Mouse (Mus musculus) MEL (cell line): ENCODE results near the gene Epb41l1.

Experiments used
- CTCF ChIP-seq, 3 experiments: IDR thresholded peaks in 2 of 3; conservative IDR thresholded peaks in 1 of 3; 2 replicates each; pipeline ENCODE4 v1.5.1; 2011 to 2012; ENCODE audit warnings: low read length in 3 of 3, low read depth in 2 of 3, mild to moderate bottlenecking in 2 of 3, improper control_type of control experiment in 1 of 3, inconsistent platforms in 1 of 3, mixed read lengths in 1 of 3, moderate library complexity in 1 of 3; ENCODE audit not compliant: control insufficient read depth in 1 of 3, insufficient read depth in 1 of 3, poor library complexity in 1 of 3, severe bottlenecking in 1 of 3
- TAL1 ChIP-seq: IDR thresholded peaks from 2 replicates; pipeline ENCODE4 v1.6.1; 2012; ENCODE audit warnings: mild to moderate bottlenecking, inconsistent platforms, low read length, moderate library complexity, mixed read lengths

DNA sequence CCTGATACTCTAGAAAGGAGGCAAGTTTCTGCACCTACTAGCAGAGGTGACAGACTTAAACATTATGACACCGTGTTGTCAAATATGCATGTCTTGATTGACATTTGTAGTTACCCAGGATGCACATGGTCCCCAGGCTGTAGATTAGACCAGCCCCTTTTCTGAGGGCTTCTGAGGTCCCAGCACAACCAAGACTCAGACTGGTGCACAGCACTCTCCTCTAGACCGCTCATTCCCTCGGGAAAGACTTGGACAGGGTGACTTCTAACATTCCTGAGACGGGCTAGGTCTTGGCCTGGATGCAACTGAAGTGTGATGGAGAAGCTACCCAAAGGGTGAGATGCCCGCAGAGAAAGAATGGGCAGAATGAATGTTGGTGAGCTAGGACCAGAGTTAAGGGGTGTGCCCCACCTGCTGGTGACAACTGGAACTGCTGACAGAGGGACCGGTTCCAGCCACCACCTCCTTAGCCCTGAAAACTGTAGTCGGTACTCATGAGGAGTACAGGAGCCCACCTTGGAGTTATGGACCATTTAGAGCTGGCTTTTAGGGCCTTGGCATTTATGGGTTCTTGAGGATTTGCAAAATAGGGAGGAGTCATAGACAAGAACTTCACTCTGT lies 95.0 kb downstream of the Epb41l1 start:
- TF ChIP-seq CTCF (IDR thresholded peaks at IDR 0.05 in 2 of 3, conservative IDR thresholded peaks at IDR 0.05 in 1 of 3; ENCODE audit: control insufficient read depth in 1 of 3, insufficient read depth in 1 of 3, low read depth in 2 of 3, low read length in 3 of 3, poor library complexity in 1 of 3, severe bottlenecking in 1 of 3) = peak; percentile 86 to 98 (median 91)
- no peak for TF ChIP-seq TAL1
